Mouse (Mus musculus) urinary bladder, postnatal 25 days (tissue): ENCODE measurements around the gene Dcst1.

Experiments used
- DNase-seq: peaks from one replicate; pipeline ENCODE4 v3.0.0; 2022; ENCODE audit warnings: low spot score

The Dcst1 gene

GRCm38 (mm10) chr3:89365153-89365485 lies at the start of gene Dcst1:
Gene Dcst1 (minus strand): TSS chr3:89365253.
- DNase-seq = no peak

DNA sequence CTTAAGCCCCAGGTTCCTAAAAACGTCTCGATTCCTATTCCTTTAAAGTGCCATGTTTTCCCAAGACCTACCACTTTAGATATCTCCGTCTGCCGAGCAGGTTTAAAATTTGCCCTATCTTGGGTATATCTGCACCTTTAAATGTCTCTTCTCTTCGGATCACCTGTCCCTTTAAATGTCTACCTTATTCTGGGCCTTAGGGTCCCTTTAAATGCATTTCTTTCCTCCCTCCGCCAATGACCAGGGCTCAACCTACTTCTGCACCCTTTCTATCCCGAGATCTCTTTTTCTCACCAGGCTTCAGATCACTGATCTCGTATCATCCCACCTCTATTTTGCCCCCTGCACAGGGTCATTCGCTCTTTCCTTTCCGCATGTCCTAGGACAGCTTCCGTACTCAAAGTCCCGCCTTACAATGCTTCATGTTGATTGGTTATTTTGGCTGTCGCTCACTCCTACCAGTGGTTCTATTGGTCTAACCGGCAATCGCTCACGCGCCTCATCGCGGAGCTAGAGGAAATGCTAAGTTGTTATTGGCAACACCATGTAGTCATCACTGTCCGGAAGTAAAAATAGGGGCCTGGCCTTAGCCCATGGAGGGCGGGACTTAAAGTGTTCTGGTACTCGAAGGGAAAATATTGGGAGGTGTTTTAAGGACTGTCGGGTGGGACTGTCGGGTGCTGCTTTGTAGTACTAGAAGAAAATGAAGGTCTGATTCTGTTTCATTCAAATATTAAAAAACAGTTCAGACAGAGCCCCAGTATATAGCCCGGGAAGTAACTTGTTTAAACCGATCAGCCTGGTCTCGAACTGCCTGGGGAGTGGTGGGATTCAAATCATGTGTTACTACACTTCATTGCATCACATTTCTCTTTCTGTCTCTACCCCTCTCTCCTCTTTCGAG lies 46.7 kb upstream of the Dcst1 start, which contains the start of gene Flad1:
Gene Flad1 (minus strand): TSS at position 381 of the 904 bp plus-strand sequence.
- peak; percentile 93 for DNase-seq

DNA sequence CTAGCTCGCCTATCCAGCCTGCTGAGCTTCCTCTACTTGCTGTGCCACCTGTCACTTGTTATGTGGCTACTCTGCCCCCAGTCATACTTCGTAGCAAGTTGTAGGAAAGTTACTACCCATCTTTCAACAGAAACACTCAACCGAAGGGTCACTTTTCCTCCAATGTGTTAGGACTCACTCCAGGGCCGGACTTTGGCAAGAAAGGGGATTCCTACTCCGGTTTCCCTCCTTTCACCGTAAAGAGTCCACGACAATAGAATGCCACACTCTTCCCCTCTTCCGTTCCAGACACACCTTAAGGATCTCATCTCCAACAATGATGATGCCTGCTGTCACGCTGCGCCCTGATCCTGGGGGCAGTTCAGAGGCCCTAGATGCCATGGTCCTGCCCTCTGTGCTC lies 45.8 kb upstream of the Dcst1 start:
- DNase-seq = no peak

DNA sequence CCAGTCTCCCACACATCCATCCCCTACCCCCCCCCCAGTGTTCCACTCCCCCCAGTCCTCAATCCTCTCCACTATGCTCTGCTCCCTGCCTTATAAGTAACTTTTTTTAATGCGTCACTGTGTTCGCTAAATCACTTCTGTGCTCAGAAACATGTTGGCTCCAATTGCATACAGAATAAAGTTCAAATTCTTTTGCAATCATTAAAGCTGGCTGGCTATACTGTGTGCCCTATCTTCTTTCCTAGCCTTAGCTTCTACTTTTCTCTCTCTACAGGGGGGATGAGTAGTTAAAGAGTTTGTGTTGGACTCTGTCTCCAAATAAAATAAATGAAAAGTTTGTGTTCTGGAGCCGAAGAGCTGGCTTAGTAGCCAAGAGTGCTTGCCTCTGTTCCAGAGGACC lies 44.6 kb upstream of the Dcst1 start:
- no peak for DNase-seq

GRCm38 (mm10) chr3:89408448-89408847 lies 43.4 kb upstream of the Dcst1 start:
- no peak for DNase-seq

DNA sequence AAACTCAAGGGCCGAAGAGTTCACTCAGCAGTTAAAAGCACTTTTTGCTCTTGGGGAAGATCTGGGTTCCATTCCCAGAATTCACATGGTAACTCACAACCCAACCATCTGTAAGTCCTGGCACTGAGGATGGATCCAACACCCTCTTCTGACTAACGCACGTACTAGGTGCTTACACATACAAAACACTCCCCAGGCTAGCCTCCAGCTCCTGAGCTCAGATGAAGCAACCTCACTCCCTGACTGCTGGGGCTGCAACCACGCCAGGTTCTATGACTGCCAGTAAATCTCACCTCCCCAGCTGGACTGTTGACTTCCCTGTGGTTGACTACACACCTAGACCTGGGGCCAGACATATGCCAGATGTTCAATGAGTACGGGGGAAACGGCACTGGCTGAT lies 41.8 kb upstream of the Dcst1 start:
- no peak for DNase-seq

GRCm38 (mm10) chr3:89402693-89403092 lies 37.6 kb upstream of the Dcst1 start, which contains the start of gene Lenep:
Gene Lenep (minus strand): TSS chr3:89402793.
- DNase-seq = no peak

DNA sequence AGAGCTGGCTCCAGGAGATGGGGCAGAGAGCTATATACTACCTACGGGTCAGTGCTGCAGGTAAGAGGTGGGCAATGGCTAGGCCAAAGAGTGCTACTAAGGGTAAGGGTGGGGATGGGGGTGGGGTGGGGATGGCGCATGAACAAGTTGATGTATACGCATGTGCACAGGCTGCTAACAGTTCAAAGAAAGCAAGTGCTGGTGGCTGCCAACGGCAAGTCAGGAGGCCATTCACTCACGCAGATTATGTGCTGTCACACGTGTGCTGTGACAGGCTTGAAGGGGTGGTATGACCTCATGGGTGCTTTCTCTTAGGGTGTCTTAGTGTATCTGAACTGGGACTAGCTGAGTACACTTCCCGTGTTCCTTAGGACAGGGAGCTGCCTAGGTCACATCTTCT lies 36.3 kb upstream of the Dcst1 start:
- DNase-seq = no peak

DNA sequence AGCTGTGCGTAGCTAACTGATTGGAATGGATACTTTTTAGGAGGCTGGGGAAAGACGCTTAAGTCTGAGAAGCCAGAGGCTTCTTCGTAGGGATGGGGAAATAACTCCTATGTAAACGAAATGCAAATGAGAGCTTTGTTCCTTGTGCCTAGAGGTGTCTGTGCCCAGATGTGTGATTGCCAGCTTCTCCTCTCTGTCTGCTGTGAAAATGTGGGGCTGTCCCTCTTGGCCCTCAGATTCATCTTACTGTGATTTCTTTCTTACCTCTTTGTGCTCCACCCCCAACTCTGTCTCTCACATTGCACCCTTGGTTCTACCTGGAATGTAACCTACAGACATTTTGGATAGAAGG lies 31.6 kb upstream of the Dcst1 start:
- no peak for DNase-seq

GRCm38 (mm10) chr3:89395806-89396653 lies 31.0 kb upstream of the Dcst1 start:
- DNase-seq = peak; percentile 55

GRCm38 (mm10) chr3:89395419-89395805 lies 30.4 kb upstream of the Dcst1 start:
- no peak for DNase-seq

DNA sequence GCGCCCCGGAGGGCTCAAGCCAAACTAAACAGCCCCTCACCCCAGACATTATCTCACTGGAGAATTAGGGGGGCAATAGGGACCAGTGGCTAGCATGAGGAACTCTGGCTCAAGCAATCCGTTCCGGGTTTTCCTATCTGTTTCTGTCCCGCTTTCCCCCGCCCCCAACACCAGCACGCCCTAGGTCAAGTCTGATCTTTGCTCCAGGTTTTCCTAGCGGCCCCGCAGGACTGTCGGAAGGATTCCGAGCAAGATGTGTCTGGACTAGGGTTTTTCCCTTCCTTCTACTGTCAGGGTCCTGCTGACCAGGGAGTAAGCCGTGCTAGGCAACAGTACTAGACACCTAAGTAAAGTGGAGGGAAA lies 29.8 kb upstream of the Dcst1 start:
- DNase-seq = peak; percentile 68

DNA sequence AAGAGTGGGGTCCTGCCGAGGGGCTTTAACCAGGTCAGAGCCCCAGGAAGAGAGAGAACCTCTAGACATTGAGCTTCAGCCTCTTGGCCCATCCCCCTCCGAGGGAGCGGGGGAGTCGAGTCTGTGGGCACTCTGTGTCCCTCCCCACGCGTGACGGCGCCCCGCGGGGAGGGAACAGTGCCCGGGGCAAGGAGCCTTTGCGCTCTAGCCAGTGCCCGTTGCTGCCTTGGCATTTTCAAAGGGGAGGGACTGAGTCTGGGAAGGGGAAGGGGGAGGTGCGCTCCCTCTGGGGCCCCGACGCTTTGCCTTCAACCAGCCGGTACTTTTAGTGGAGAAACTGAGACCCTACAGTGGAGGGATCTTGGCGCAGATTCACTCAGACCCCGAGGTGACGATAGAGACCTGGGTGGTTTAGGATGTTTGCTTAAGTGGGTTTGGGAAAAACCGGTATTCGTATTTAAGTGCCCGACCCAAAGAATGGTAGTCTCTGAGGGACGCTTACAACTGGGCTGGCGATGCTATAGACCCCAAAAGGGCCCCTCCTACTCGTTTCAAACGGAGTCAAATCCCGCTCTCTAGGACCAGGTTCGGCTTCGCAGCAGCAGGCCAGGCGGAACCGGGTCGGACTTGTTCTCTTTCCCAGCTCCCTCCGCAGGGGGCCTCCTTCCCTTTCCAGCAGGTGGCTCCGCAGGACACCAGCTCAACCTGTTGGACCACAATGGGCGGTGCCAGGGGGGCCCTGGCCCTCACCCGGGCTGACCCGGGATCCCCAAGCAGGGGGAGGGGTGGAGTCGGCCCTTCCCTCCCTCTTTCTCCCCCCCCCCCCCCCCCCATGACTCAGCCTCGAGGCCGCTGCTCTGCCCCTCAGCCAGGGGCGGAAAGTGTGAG lies 29.2 kb upstream of the Dcst1 start, which contains the start of gene Zbtb7b:
Gene Zbtb7b (minus strand): TSS at position 771 of the 888 bp plus-strand sequence.
- peak; percentile 83 for DNase-seq

GRCm38 (mm10) chr3:89393605-89394004 lies 28.6 kb upstream of the Dcst1 start:
- DNase-seq = peak; percentile 98

DNA sequence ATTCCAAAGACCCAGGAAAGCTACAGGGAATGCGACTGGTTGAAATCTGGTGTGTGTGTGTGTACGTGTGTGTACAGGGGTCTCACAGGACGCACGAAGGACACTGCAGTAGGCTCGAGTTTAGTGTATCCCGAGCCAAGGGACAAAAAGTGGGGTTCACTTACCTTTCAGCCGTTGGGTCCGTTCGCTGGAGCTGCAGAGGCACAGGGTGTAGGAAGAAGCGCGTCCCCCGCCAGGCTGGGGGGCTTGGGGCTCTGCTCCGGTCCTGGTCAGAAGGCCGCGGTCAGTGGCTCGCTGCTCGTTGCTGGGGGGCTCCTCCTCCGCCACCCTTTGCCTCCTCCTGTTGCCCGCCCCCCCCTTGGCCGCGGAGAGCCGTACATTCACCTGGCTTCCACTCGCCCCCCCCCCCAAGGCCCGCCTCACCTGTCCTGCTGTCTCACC lies 27.8 kb upstream of the Dcst1 start:
- DNase-seq = peak; percentile 35

- peak; percentile 57 for DNase-seq
Observed at GRCm38 (mm10) chr3:89391663-89392511, 26.8 kb upstream of the Dcst1 start.

- peak; percentile 39 for DNase-seq
Observed at GRCm38 (mm10) chr3:89390699-89391662, 25.9 kb upstream of the Dcst1 start.

- no peak for DNase-seq
Observed at GRCm38 (mm10) chr3:89390111-89390515, 25.1 kb upstream of the Dcst1 start.

GRCm38 (mm10) chr3:89388901-89389740 lies 24.1 kb upstream of the Dcst1 start:
- no peak for DNase-seq
